Mouse (Mus musculus): ENCODE measurements at regions not wholly inside any gene's neighbourhood (a gene's known extent, or its start where the extent isn't known, plus 50 kb on each side); places are given as distances from the start of the nearest gene placed in this dataset.

DNA sequence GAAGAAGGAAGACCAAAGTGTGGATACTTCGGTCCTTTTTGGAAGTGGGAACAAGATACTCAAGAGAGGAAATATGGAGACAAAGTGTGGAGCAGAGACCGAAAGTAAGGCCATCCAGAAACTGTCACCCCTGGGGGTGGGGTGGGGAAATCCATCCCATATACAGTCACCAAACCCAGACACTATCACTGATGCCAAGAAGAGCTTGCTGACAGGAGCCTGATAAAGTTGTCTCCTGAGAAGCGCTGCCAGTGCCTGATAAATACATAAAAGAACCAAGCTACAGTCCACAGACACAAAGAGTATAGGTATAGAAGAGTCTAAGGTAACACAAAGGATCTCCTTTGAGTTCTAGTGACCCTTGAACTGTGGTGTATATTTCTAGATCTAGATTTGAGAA lies 1026.7 kb downstream of the Pla2g4a start:
- Histone ChIP-seq H3K27ac (ENCODE audit: insufficient read depth, low read length) (no peak overlapping the region), H3K4me1 (ENCODE audit: control insufficient read depth, insufficient read depth, low read length) (no peaks in the 10 kb centered on the region), H3K27me3 (ENCODE audit: control insufficient read depth, insufficient read depth, low read length, poor library complexity, severe bottlenecking) (no peaks in the 10 kb centered on the region), H3K36me3 (ENCODE audit: control insufficient read depth, insufficient read depth, low read length, poor library complexity, severe bottlenecking) (no peaks in the 10 kb centered on the region), H3K9me3 (replicated peaks; ENCODE audit: control insufficient read depth, insufficient read depth, low read length, poor library complexity, severe bottlenecking) (no peaks in the 10 kb centered on the region), H3K9ac (ENCODE audit: low read depth, poor library complexity, severe bottlenecking) (no peak overlapping the region), H3K4me3 (ENCODE audit: low read depth, low read length) (no peak overlapping the region)
- TF ChIP-seq EP300 (IDR thresholded peaks at IDR 0.05; ENCODE audit: insufficient read depth, low read depth, low read length) (no peak), POLR2A (IDR thresholded peaks at IDR 0.05; ENCODE audit: insufficient read depth, low read length) (no peak), CTCF (IDR thresholded peaks at IDR 0.05; ENCODE audit: low read depth, low read length) (no peak)

DNA sequence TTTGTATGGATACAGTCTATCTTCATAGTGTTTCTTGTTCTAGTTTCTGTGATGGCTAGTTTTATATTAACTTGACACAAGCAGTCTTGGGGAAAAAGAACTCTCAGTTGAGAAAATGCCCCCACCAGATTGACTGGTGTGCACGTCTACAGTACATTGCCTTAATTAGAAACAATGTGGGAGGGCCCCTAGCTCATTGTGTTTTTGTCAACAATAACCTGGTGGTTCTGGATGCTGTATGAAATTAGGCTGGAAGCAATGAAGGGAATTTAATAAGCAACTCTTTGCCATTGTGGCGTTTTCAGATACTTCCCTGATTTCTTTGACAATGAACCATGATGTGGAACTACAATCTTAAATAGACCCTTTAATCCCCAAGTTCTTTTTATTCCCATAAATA lies 1036.6 kb downstream of the Pla2g4a start:
- Histone ChIP-seq H3K36me3 (ENCODE audit: control insufficient read depth, insufficient read depth, low read length, poor library complexity, severe bottlenecking) (no peaks in the 10 kb centered on the region), H3K9ac (ENCODE audit: low read depth, poor library complexity, severe bottlenecking) (no peak overlapping the region), H3K27ac (ENCODE audit: insufficient read depth, low read length) (no peak overlapping the region), H3K27me3 (ENCODE audit: control insufficient read depth, insufficient read depth, low read length, poor library complexity, severe bottlenecking) (no peaks in the 10 kb centered on the region), H3K4me1 (ENCODE audit: control insufficient read depth, insufficient read depth, low read length) (no peaks in the 10 kb centered on the region), H3K4me3 (ENCODE audit: low read depth, low read length) (no peak overlapping the region), H3K9me3 (replicated peaks; ENCODE audit: control insufficient read depth, insufficient read depth, low read length, poor library complexity, severe bottlenecking) (no peaks in the 10 kb centered on the region)
- TF ChIP-seq CTCF (IDR thresholded peaks at IDR 0.05; ENCODE audit: low read depth, low read length) (no peak), POLR2A (IDR thresholded peaks at IDR 0.05; ENCODE audit: insufficient read depth, low read length) (no peak), EP300 (IDR thresholded peaks at IDR 0.05; ENCODE audit: insufficient read depth, low read depth, low read length) (no peak)

DNA sequence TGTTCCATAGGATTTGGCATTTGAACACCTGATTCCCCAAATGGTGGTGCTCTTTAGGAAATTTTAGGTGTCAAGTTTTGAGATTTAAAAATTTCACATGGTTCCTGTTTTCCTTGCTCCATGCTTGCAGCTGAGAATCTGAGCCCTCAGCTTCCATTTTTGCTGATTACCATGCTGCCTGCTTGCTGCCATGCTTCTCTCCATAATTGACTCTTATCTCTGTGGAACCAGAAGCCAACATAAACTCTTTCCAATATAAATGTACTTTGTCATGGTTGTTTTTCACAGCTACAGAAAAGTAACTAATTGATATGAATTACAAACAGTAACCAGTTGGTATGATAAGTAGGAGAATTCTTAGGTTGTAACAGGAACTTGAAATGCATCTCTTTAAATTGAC lies 1044.0 kb downstream of the Pla2g4a start:
- TF ChIP-seq CTCF (IDR thresholded peaks at IDR 0.05; ENCODE audit: low read depth, low read length), result no peak
- no peak for TF ChIP-seq EP300 (IDR thresholded peaks at IDR 0.05; ENCODE audit: insufficient read depth, low read depth, low read length)
- no peak for TF ChIP-seq POLR2A (IDR thresholded peaks at IDR 0.05; ENCODE audit: insufficient read depth, low read length)
- Histone ChIP-seq H3K27me3 (ENCODE audit: control insufficient read depth, insufficient read depth, low read length, poor library complexity, severe bottlenecking) (no peaks in the 10 kb centered on the region), H3K9me3 (replicated peaks; ENCODE audit: control insufficient read depth, insufficient read depth, low read length, poor library complexity, severe bottlenecking) (no peaks in the 10 kb centered on the region), H3K27ac (ENCODE audit: insufficient read depth, low read length) (no peak overlapping the region), H3K36me3 (ENCODE audit: control insufficient read depth, insufficient read depth, low read length, poor library complexity, severe bottlenecking) (no peaks in the 10 kb centered on the region), H3K9ac (ENCODE audit: low read depth, poor library complexity, severe bottlenecking) (no peak overlapping the region), H3K4me1 (ENCODE audit: control insufficient read depth, insufficient read depth, low read length) (no peaks in the 10 kb centered on the region), H3K4me3 (ENCODE audit: low read depth, low read length) (no peak overlapping the region)

DNA sequence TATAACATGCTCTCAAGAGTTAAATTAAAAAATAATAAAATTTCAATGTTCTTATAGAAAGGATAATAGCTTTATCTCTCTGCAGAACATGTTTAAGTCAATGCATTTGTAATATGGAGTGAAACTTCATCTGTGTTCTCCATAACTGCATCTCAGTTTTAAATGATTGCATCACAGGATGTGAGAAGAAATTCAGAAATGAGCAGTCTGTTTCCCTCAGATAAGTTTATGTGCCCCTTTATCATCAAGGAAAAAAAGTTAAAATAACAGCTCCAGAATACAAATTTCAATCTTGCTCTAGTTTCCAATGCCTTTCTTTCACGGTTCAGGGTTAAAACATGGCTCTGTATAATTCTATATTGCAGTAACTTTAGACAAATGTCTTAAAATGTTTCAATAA lies 1048.3 kb downstream of the Pla2g4a start:
- Histone ChIP-seq H3K27me3 (ENCODE audit: control insufficient read depth, insufficient read depth, low read length, poor library complexity, severe bottlenecking) (no peaks in the 10 kb centered on the region), H3K9ac (ENCODE audit: low read depth, poor library complexity, severe bottlenecking) (no peak overlapping the region), H3K4me1 (ENCODE audit: control insufficient read depth, insufficient read depth, low read length) (no peaks in the 10 kb centered on the region), H3K27ac (ENCODE audit: insufficient read depth, low read length) (no peak overlapping the region), H3K36me3 (ENCODE audit: control insufficient read depth, insufficient read depth, low read length, poor library complexity, severe bottlenecking) (no peaks in the 10 kb centered on the region), H3K9me3 (replicated peaks; ENCODE audit: control insufficient read depth, insufficient read depth, low read length, poor library complexity, severe bottlenecking) (no peaks in the 10 kb centered on the region), H3K4me3 (ENCODE audit: low read depth, low read length) (no peak overlapping the region)
- TF ChIP-seq CTCF (IDR thresholded peaks at IDR 0.05; ENCODE audit: low read depth, low read length) (no peak), POLR2A (IDR thresholded peaks at IDR 0.05; ENCODE audit: insufficient read depth, low read length) (no peak), EP300 (IDR thresholded peaks at IDR 0.05; ENCODE audit: insufficient read depth, low read depth, low read length) (no peak)

DNA sequence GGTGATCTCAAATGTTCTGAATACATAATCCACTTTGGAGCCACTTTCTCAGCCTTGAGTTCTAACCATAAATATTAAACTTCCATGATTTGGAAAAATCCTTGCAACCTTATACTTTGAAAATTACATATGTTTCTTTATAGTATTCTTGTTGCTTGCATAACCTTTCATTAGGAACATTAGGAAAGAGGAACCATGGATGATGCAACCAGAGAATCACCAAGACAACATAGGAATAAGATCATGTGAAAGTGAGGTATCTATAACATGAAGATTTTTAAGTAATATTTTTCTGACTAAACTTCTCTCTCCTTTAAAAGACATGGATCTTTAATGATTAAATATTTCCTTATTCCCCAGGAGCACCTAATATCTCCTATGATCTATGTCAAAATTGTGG lies 1057.0 kb downstream of the Pla2g4a start:
- Histone ChIP-seq H3K36me3 (ENCODE audit: control insufficient read depth, insufficient read depth, low read length, poor library complexity, severe bottlenecking) (no peaks in the 10 kb centered on the region), H3K4me3 (ENCODE audit: low read depth, low read length) (no peak overlapping the region), H3K9me3 (replicated peaks; ENCODE audit: control insufficient read depth, insufficient read depth, low read length, poor library complexity, severe bottlenecking) (no peaks in the 10 kb centered on the region), H3K9ac (ENCODE audit: low read depth, poor library complexity, severe bottlenecking) (no peak overlapping the region), H3K27me3 (ENCODE audit: control insufficient read depth, insufficient read depth, low read length, poor library complexity, severe bottlenecking) (no peaks in the 10 kb centered on the region), H3K4me1 (ENCODE audit: control insufficient read depth, insufficient read depth, low read length) (no peaks in the 10 kb centered on the region), H3K27ac (ENCODE audit: insufficient read depth, low read length) (no peak overlapping the region)
- TF ChIP-seq CTCF (IDR thresholded peaks at IDR 0.05; ENCODE audit: low read depth, low read length) (no peak), POLR2A (IDR thresholded peaks at IDR 0.05; ENCODE audit: insufficient read depth, low read length) (no peak), EP300 (IDR thresholded peaks at IDR 0.05; ENCODE audit: insufficient read depth, low read depth, low read length) (no peak)

DNA sequence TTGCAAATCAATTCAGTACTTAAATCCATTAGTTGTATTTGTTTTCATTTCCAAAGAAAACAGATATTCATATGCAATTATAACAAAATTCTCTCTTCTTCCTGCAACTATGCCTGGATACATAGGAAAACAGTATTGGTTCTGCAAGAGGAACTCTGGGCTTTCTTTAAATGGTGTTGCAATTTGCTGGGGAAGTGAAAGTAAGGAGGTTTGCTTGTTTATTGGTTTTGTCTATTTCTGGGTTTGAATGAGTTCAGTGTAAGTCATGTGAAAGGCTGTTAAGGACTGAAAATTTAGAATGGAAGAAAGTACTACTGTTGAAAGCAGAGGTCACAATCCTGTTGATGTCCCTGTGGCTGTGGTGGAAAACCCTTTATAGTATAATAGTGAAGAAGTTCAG lies 1058.0 kb downstream of the Pla2g4a start:
- Histone ChIP-seq H3K27ac (ENCODE audit: insufficient read depth, low read length) (no peak overlapping the region), H3K36me3 (ENCODE audit: control insufficient read depth, insufficient read depth, low read length, poor library complexity, severe bottlenecking) (no peaks in the 10 kb centered on the region), H3K27me3 (ENCODE audit: control insufficient read depth, insufficient read depth, low read length, poor library complexity, severe bottlenecking) (no peaks in the 10 kb centered on the region), H3K4me3 (ENCODE audit: low read depth, low read length) (no peak overlapping the region), H3K9ac (ENCODE audit: low read depth, poor library complexity, severe bottlenecking) (no peak overlapping the region), H3K9me3 (replicated peaks; ENCODE audit: control insufficient read depth, insufficient read depth, low read length, poor library complexity, severe bottlenecking) (no peaks in the 10 kb centered on the region), H3K4me1 (ENCODE audit: control insufficient read depth, insufficient read depth, low read length) (no peaks in the 10 kb centered on the region)
- TF ChIP-seq CTCF (IDR thresholded peaks at IDR 0.05; ENCODE audit: low read depth, low read length) (no peak), EP300 (IDR thresholded peaks at IDR 0.05; ENCODE audit: insufficient read depth, low read depth, low read length) (no peak), POLR2A (IDR thresholded peaks at IDR 0.05; ENCODE audit: insufficient read depth, low read length) (no peak)
